Mouse (Mus musculus) central nervous system, embryonic 18 days (tissue): ENCODE data around the gene Pabpc6. TPM values are rescaled to one million over a fixed set of nuclear protein-coding genes. Genes with fewer than 3 reads are reported as not detected.

Experiments used
- polyA plus RNA-seq: library from polyadenylated mRNA; depleted of rRNA; stranded (reverse); fragments of >200 nt; gene quantifications from 2 replicates; pipeline ENCODE4 v1.2.3, GENCODE M21; 2012; rRNA removed

The Pabpc6 gene
- not detected in 2 replicates for polyA plus RNA-seq

DNA sequence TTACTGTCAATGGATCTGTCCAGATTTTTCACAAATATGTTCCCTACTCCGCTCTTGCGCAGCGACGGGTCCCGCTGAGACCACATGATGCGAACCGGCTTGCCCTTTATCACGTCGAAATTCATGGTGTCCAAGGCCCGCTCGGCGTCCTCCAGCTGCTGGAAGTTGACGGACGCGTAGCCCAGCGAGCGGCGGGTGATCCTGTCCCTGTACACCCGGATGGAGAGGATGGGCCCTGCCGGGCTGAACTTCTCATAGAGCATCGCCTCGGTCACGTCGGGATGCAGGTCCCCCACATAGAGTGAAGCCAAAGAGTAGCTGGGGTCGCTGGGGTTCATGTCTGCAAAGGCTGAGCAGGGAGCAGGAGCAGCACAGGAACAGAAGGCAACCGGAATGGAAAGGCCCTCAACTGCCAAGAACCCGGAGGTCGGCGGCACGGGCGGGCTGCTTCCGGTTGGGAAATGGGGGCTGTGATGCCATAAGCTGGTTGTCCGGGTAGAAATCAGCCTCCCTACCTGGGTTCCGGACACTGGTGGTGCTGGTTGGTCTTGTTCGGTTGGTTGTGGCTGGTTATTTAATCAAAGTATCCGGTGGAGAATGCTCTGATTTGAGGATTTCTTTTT is at the start of gene Pabpc6:
TSS of gene Pabpc6 (minus strand) at position 435 of the 623 bp plus-strand sequence.

Other genes starting within 250 kb of the Pabpc6 start
- gene Gm17728, start 247.7 kb downstream of the Pabpc6 start, polyA plus RNA-seq = not detected in 2 replicates